Mouse (Mus musculus) naive thymus-derived CD4-positive, alpha-beta T cell, adult 2 months (primary cell): ENCODE measurements around the gene Poc1b.

Experiments
- DNase-seq: peaks from one replicate; pipeline ENCODE4 v3.0.0-alpha.2; 2011; ENCODE audit warnings: low read depth

Gene Poc1b

DNA sequence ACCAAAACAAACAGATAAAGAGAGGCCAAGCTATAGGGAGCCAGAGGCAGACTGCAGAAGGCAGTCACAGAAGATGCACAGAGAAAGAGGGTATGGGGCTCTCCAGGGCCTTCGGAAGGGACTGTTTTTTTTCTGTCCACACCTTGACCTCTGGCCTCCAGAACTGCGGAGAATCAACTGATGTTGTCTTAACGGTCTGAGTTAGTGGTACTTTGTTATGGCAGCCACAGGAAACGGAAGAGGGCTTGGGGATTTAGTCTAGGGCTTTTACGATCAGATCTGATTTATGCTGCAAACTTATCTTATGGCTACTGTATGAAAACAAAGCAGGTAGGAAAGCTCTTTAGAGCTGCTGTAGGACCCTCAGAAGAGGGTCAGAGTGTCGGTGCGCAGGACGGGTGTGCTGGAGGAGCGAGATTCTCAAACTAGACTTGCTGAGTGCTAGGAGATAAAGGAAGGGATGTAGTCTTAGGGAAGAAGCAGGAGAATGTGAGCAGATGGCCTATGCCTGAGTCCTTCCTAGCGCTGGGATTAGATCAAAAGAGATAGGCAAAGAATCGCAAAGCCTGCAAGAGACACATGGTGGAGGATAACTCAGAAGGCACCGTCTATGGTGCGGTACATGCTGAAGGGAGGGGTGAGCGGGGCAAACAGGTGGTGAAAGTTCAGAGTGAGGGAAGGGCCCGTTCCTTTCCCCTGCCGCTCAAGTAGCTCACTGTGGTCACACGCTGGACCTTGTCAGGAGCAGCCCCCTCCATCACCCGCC lies 8.8 kb downstream of the Poc1b start:
- peak; percentile 47 for DNase-seq

DNA sequence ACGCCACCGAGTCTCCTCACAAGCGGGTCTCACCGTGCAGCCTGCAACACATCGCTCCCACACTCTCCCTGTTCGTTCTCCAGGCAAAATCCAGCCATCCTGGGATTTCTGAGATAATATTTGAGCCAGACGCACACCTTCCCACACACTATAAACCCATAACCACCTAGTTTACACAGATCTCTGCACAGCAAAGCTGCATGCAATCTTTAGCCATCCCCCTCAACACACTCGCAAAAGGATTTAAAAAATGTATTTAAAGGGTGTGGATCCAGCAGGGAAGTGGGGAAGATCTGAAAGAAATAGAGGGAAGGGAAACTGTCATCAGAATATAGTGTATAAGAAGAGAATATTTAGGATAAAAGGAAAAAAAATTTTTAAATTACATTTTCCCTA lies 9.4 kb downstream of the Poc1b start:
- no peak for DNase-seq

- peak; percentile 81 for DNase-seq
Observed at GRCm38 (mm10) chr10:99116650-99117615, 10.1 kb downstream of the Poc1b start.

- DNase-seq = no peak
Observed at GRCm38 (mm10) chr10:99117876-99118275, 11.0 kb downstream of the Poc1b start.

DNA sequence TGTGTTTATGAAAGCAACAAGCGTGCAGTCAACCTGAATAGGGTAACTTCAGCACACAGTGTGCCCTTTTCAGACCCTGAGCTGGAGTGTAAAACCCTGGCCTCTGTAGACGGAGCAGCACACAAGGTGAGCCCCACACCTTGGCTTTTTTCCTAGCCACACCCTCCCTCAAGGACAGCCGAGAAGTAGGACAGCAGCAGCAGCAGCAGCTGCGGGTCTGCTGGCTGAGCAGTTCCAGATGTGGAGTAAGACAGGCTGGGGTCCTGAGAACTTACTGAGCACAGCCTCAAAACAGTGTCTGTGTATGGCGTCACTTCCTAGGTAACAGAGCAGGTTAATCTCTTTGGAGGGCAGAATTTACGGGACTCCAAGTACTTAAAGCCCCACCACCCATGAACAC lies 11.9 kb downstream of the Poc1b start:
- no peak for DNase-seq

- peak; percentile 66 for DNase-seq
Observed at GRCm38 (mm10) chr10:99119471-99119870, 12.6 kb downstream of the Poc1b start.

DNA sequence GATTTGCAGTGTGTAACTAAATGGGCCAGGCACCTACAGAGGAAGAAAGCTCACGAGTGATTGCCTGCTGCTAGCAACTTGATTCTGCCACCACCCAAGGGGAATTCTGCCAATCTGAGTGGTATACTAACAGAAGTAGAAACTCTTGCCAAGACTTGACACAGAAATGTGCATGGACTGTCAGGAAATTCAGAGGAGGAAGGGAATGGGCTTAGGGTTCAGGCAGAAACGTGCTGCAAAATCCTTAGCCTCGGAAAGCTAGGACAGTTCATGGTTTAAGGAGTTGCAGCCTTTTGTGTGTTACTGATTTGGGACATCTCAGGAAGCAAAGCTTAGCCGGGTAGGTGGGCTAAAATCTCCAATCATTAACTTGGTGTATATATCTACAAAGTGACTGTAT lies 19.4 kb downstream of the Poc1b start, which contains the start of gene Phxr2:
TSS of gene Phxr2 (minus strand) at position 101 of the 400 bp plus-strand sequence.
- DNase-seq = no peak

DNA sequence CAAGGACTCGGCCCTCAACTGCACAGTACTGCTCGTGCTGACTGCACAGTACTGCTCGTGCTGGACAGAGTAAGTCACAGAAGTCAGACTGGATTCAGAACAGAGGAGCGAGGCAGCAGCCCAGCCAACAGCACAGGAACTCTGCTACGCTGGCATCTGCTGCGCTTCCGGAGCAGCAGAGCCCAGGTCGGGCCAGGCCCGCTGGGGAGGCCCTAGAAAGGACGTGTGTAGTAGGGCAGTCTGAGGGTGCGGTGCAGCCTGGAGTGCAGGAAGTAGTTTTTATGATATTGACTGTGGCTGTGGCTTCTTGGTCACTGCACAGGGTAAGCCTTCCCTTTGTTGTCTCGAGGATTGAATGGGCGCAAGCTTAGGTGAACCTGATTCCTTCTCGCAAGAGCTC lies 20.1 kb downstream of the Poc1b start:
- peak; percentile 78 for DNase-seq

DNA sequence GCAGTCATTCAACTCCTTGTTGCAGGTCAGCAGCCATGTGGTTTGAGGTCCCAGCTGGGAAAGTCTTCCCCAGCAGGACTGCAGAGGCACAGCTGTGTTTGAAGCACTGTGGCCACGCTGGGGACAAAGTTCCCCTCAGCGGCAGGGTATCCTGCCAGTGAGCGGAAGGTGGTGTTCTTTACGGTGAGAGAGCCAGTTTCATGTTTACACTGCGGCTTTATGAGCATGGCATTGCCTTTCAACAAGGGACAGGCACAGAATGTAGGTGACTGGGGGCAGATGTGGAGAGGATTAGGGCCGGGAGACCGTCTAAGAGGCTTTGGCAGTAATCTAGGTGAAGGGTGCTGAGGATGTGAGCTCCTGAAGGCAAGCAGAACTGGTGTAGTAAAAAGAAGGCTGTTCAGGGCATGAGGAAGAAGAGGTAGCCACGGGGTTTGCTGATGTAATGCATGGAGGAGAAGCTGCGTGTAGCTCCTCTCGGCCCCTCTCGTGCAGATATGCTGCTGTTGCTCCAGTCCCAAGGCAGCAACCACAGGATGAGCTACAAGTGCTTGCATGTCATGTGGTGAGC lies 20.9 kb downstream of the Poc1b start:
- peak; percentile 76 for DNase-seq

- DNase-seq = peak; percentile 16
Observed at GRCm38 (mm10) chr10:99130611-99131010, 23.8 kb downstream of the Poc1b start.

DNA sequence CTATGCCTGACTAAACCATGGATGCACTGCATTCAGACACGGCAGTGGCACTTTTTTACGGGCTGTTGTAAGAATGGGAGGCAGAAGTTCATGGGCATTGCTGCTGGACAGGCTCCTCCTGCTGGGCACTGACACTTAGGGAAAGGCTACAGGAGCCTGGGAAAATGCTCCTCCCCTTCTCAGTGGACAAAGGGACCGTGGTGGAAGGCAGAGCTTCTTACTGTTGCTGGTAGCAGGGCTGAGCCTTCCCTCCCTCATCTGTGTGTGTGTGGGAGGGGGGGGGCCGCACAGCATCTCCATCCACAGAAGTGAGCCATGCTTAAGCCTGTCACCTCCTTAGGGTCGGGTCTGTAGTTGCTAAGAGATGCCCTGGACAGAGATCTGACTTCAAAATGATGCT lies 24.5 kb downstream of the Poc1b start:
- DNase-seq = no peak

DNA sequence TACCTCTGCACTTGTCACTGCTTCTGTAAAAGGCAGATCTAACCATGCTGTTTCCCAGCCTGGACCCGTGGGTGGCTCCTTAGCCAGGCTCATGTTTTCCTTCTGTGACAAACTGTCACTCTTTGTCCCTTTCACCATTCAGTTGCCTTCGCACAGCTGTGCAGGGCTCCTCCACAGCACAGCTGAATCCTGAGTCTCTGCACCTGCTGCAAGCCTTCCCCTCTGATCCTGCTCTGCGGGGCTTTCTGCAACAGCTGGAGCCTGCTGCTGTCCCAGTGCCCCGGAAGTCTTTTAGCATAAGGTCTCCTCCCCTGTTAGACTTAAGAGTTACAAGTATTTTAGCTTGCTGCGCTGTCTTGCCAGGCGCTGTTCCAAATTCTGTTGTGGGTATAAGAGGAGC lies 25.4 kb downstream of the Poc1b start:
- peak; percentile 63 for DNase-seq

- no peak for DNase-seq
Observed at GRCm38 (mm10) chr10:99132595-99133272, 25.9 kb downstream of the Poc1b start.

DNA sequence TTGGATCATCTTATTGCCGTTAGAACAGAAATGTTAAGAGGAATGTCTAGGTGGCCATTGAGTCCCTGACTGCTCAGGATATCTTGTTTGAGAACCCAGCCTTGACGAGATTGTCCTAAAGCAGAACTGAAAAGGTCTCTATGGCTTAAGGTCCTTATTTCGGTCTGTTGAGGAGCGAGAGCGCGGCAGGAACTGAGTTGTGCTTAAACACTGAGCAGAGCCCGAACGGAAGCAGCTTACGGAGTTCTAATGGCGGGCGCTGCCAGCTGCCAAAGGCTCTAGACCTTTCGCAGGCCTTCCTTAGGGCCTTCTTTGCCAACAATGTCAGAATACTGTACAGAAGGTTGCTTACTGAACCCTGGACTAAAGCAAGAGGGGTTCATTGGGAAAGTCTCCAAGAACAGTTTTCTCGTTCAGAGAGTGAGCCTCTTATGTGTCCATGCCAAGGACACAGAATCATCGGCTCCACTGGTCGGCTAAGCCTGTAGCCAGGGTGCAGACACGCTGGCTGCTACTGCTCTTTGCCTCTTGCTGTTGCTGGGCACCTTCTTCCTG lies 26.6 kb downstream of the Poc1b start:
- DNase-seq = no peak

DNA sequence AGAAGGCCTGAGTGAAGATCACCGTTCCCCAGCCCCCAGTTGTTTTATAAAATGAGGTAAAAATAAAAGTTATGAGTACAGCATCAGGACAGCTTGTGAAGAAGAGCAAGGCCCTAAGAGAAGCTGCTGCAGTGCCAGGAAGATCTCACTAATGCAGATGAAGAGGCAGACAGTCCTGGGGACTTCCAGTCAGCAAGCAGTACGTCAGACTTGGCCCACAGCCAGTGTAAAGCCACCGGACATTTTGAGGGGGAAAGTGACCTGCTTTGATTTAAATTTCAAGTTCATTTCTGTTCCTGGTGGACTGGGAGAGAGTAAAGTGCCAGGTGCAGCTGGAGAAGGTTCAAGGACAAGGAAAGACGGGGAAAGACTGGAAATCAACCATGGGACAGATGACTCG lies 29.5 kb downstream of the Poc1b start:
- DNase-seq = no peak

DNA sequence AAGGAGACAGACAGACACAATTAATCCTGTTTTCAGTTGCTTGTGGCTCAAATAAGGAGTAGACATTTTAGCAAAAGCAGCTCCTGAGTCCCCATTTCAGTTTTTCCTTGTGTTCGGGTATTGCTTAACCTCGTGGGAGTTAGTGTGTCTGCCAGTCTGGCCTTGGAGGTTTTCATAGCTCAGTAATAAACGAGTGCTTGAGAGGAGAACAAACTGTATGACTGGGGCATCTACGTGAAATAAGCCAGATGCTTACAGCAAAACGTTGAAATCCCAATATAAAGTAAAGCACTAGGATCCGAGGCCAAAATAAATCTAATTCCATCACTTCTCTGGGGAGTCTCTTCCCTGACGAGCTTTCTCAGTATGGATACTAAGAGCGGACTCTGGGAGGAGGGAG lies 38.8 kb downstream of the Poc1b start:
- no peak for DNase-seq

DNA sequence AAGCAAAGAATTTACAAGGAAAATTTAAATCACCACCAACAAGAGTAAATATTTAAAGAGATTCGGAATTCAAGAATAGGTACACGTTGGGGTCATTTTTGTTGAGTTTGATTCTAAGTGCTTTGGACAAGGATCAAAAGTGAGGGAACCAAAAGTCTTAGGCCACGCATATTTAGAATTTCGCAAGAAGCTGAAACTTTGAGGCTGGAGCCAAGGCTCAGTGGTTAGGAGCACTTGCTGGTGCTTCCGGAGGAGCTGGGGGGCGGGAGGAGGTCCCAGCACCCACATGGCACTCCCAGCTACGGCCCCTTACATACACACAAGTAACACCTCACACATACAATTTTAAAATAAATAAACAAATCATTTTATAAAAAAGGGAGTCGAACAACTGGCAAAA lies 39.8 kb downstream of the Poc1b start:
- no peak for DNase-seq

DNA sequence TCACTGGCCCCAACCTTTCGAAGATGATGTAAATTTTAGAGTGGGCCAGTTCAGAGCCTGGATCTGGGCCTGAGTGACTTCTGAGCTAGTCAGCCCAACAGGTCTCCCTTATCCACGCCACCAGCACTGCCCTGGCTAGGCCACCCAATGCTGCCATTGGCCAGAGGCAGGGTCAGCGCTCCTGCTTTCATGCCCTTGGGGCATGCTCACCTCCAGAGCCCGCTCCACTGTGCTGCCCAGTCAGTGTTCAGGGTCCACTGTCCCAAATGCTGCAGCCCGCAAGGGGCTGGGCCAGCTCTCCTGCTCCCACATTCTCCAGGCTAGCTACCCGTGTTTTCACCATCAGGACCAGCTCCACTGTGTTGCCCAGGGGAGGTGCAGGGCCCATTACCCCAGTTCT lies 43.2 kb downstream of the Poc1b start:
- no peak for DNase-seq

DNA sequence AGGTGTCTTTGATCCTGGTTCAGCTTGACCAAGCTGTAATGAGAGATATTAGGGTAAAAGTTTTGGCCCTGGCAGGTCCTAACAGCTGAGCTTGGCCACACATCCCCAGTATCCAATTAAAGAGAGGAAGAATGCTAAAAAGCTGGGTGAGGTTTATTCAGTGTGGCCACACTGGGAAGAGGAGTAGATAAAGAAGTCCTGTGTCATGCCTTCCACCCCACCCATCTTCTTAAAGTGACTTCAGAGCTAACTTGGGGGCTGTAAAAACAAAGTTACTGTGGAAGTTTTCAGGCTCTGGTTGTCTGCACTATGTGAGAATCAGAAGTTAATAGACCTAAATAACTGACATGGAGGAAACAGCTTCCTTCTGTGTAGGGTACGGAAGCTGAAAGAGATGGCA lies 44.7 kb downstream of the Poc1b start:
- DNase-seq = no peak

GRCm38 (mm10) chr10:99152063-99152462 lies 45.2 kb downstream of the Poc1b start:
- DNase-seq = peak; percentile 81

DNA sequence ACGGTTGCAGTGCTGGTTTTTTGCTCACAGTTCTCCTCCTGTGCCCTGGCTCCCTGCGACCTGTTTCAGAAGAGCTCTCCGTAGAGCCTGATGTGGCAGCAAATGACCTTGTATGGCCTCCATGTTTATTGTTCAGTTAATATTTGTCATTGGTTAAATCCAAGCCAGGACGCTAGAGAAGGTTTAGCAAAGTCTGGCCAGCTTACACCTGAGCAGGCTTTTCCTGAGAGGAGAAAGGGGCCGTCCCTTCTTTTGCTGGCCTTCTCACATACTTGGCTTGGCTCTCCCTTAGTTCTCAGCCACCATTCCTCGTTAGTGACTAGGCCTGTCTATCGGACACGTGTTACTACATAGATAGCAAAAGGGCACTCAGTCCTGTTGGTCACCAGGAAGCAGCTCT lies 47.8 kb downstream of the Poc1b start:
- no peak for DNase-seq

DNA sequence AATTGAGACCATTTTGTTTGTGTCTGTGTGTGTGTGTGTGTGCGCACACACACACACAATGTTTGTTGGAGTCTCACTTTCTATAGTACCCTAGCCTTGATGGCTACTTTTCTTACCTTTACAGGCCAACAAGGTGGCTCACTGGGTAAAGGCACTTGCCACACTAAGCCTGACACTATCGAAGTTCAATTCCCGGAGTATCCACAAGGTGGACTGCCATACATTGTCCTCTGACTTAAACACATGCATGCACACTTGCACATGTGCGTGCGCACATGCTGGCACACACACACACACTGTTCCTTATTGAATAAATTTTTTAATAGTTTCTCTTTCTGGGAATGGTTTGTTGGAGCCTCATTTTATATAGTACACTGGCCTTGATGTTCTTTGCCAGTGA lies 50.0 kb downstream of the Poc1b start:
- peak; percentile 38 for DNase-seq
